Mouse (Mus musculus): ENCODE measurements around the gene Pcgf3. TPM values are rescaled to one million over a fixed set of nuclear protein-coding genes. Genes with fewer than 3 reads are reported as not detected.
"Not testable (repeated sequence)": the region's sequence is repeated elsewhere in the genome, so short reads cannot be mapped to it uniquely, and the experiment has no call there.

Pcgf3 gene
- total RNA-seq, 2 experiments from 2014 or later: 60.6 to 64.4 TPM

GRCm38 (mm10) chr5:108465131-108465891 lies 4.3 kb downstream of the Pcgf3 start:
- intact Hi-C loops (cut with DNase I): no loop called here

GRCm38 (mm10) chr5:108466647-108467046 lies 5.6 kb downstream of the Pcgf3 start:
- intact Hi-C loops (cut with DNase I): no loop called here
- DNase-seq (ENCODE audit: low spot score in 2 of 2): no peak

More at GRCm38 (mm10) chr5:108465131-108465891, 4.3 kb downstream of the Pcgf3 start:
- DNase-seq (ENCODE audit: low spot score in 2 of 2): no peak

GRCm38 (mm10) chr5:108469617-108470016 lies 8.6 kb downstream of the Pcgf3 start:
- intact Hi-C loops (cut with DNase I): no loop called here
- DNase-seq (ENCODE audit: low spot score in 2 of 2): no peak

GRCm38 (mm10) chr5:108473737-108474136 lies 12.7 kb downstream of the Pcgf3 start:
- intact Hi-C loops (cut with DNase I): no loop called here
- no peak for DNase-seq (ENCODE audit: low spot score in 2 of 2)

GRCm38 (mm10) chr5:108475977-108476376 lies 14.9 kb downstream of the Pcgf3 start:
- intact Hi-C loops (cut with DNase I): no loop called here
- DNase-seq (ENCODE audit: low spot score in 2 of 2): peak in 1 of 2 experiments; percentile 31

GRCm38 (mm10) chr5:108483006-108483405 lies 22.0 kb downstream of the Pcgf3 start:
- intact Hi-C loops (cut with DNase I): no loop called here

GRCm38 (mm10) chr5:108485239-108485638 lies 24.2 kb downstream of the Pcgf3 start:
- DNase-seq (ENCODE audit: low spot score in 2 of 2): peak in 1 of 2 experiments; percentile 35
- intact Hi-C loops (cut with DNase I): no loop called here

More at GRCm38 (mm10) chr5:108483006-108483405, 22.0 kb downstream of the Pcgf3 start:
- DNase-seq (ENCODE audit: low spot score in 2 of 2): no peak

- DNase-seq (ENCODE audit: low spot score in 2 of 2); intact Hi-C loops (cut with DNase I): not testable (repeated sequence)
These were observed 25.1 kb downstream of the Pcgf3 start for GRCm38 (mm10) chr5:108486148-108486547.

GRCm38 (mm10) chr5:108501573-108501972 lies 40.5 kb downstream of the Pcgf3 start:
- intact Hi-C loops (cut with DNase I): no loop called here
- DNase-seq (ENCODE audit: low spot score in 2 of 2): no peak

GRCm38 (mm10) chr5:108502286-108502685 lies 41.3 kb downstream of the Pcgf3 start:
- DNase-seq (ENCODE audit: low spot score in 2 of 2): no peak
- intact Hi-C loops (cut with DNase I): no loop called here

- DNase-seq (ENCODE audit: low spot score in 2 of 2): no peak
- intact Hi-C loops (cut with DNase I): no loop called here
These were observed 54.7 kb downstream of the Pcgf3 start for GRCm38 (mm10) chr5:108515581-108516361.

GRCm38 (mm10) chr5:108516655-108517054 lies 55.6 kb downstream of the Pcgf3 start:
- no peak for DNase-seq (ENCODE audit: low spot score in 2 of 2)
- intact Hi-C loops (cut with DNase I): no loop called here

GRCm38 (mm10) chr5:108518106-108518885 lies 57.3 kb downstream of the Pcgf3 start:
- intact Hi-C loops (cut with DNase I): no loop called here
- no peak for DNase-seq (ENCODE audit: low spot score in 2 of 2)

GRCm38 (mm10) chr5:108518951-108519350 lies 57.9 kb downstream of the Pcgf3 start:
- DNase-seq (ENCODE audit: low spot score in 2 of 2): no peak
- intact Hi-C loops (cut with DNase I): no loop called here

GRCm38 (mm10) chr5:108520153-108520552 lies 59.1 kb downstream of the Pcgf3 start:
- DNase-seq (ENCODE audit: low spot score in 2 of 2): no peak
- intact Hi-C loops (cut with DNase I): no loop called here

- intact Hi-C loops (cut with DNase I): no loop called here
- DNase-seq (ENCODE audit: low spot score in 2 of 2): no peak
These were observed 60.0 kb downstream of the Pcgf3 start for GRCm38 (mm10) chr5:108521016-108521415.

- intact Hi-C loops (cut with DNase I): no loop called here
- peak in 1 of 2 experiments; percentile 25 for DNase-seq (ENCODE audit: low spot score in 2 of 2)
These were observed 60.9 kb downstream of the Pcgf3 start for GRCm38 (mm10) chr5:108521896-108522295.

GRCm38 (mm10) chr5:108522597-108522996 lies 61.6 kb downstream of the Pcgf3 start:
- no peak for DNase-seq (ENCODE audit: low spot score in 2 of 2)
- intact Hi-C loops (cut with DNase I): no loop called here

GRCm38 (mm10) chr5:108534188-108534587 lies 73.2 kb downstream of the Pcgf3 start:
- intact Hi-C loops (cut with DNase I): no loop called here
- no peak for DNase-seq (ENCODE audit: low spot score in 2 of 2)

Data from left cerebral cortex, postnatal 14 days (tissue).